Mouse (Mus musculus) E14TG2a.4 (cell line): ENCODE measurements around the gene Pdzrn3.

Experiments used
- CTCF ChIP-seq: conservative IDR thresholded peaks from 2 replicates; pipeline ENCODE4 v1.5.1; 2014; ENCODE audit warnings: low read length
- NANOG ChIP-seq: IDR thresholded peaks from 2 replicates; pipeline ENCODE4 v1.6.1; 2014; ENCODE audit warnings: borderline replicate concordance, low read length, mixed read lengths

- TF ChIP-seq CTCF (no peak), NANOG (no peak)
These were observed 24.0 kb downstream of the Pdzrn3 start for GRCm38 (mm10) chr6:101353701-101354100.
